ENCODE assay signal across 24 mouse cellular contexts in genomic region chr8:9226767-9227166, GRCm38 (mm10).
DNase-seq lines count a peak whose midpoint lies in the region; ATAC-seq lines count a peak whose summit lies in the region.
"Had no signal": no experiment of that assay in that cellular context is flagged by ENCODE, and none has a peak within 500 bp of the region (broad histone marks: within the 10 kb centered on the region; RNA-seq: fewer than 3 reads in every experiment).

No protein-coding gene starts in this region.

- H3K4me2 ChIP-seq in midbrain, embryonic 16.5 days (ENCODE audit: low read length): no peak overlapping the region
- H3K4me2 ChIP-seq: embryonic facial prominence, embryonic 15.5 days; heart, embryonic 11.5 days; hindbrain, embryonic 14.5 days; intestine, embryonic 15.5 days; limb, embryonic 12.5 days; liver, embryonic 13.5 days; lung, embryonic 14.5 days; stomach, embryonic 15.5 days had no signal

- H3K27ac ChIP-seq in midbrain, embryonic 16.5 days (ENCODE audit: low read length): no peak overlapping the region
- H3K27ac ChIP-seq: embryonic facial prominence, embryonic 15.5 days; hindbrain, embryonic 14.5 days; intestine, embryonic 15.5 days; limb, embryonic 12.5 days; liver, embryonic 13.5 days; stomach, embryonic 15.5 days had no signal

- H3K27me3 ChIP-seq in midbrain, embryonic 16.5 days (ENCODE audit: control insufficient read depth, insufficient read depth, low read depth, low read length): no peaks in the 10 kb centered on the region
- H3K27me3 ChIP-seq: embryonic facial prominence, embryonic 15.5 days; intestine, embryonic 15.5 days; limb, embryonic 12.5 days; liver, embryonic 13.5 days; stomach, embryonic 15.5 days had no signal

- H3K9me3 ChIP-seq in midbrain, embryonic 16.5 days (replicated peaks; ENCODE audit: control insufficient read depth, low read length, poor library complexity, severe bottlenecking): no peaks in the 10 kb centered on the region
- H3K9me3 ChIP-seq: embryonic facial prominence, embryonic 15.5 days; intestine, embryonic 15.5 days; limb, embryonic 12.5 days; liver, embryonic 13.5 days; stomach, embryonic 15.5 days had no signal

- no peak overlapping the region for H3K4me3 ChIP-seq in midbrain, embryonic 16.5 days (ENCODE audit: low read depth, low read length)
- H3K4me3 ChIP-seq: embryonic facial prominence, embryonic 15.5 days; intestine, embryonic 15.5 days; limb, embryonic 12.5 days; liver, embryonic 13.5 days; stomach, embryonic 15.5 days had no signal

- no peak overlapping the region for H3K9ac ChIP-seq in midbrain, embryonic 16.5 days (ENCODE audit: low read depth, low read length)
- H3K9ac ChIP-seq: embryonic facial prominence, embryonic 15.5 days; hindbrain, embryonic 14.5 days; intestine, embryonic 15.5 days; limb, embryonic 12.5 days; liver, embryonic 13.5 days; lung, embryonic 14.5 days; stomach, embryonic 15.5 days had no signal

- peaks cover 5% of the 10 kb centered on the region; the same call in 1 of the 2 replicates for H3K4me1 ChIP-seq in midbrain, embryonic 16.5 days (ENCODE audit: control insufficient read depth, insufficient read depth, low read length)
- H3K4me1 ChIP-seq: intestine, embryonic 15.5 days; limb, embryonic 12.5 days; liver, embryonic 13.5 days; stomach, embryonic 15.5 days had no signal

- ATAC-seq in frontal cortex, adult (ENCODE audit: low TSS enrichment): peak; percentile 89
- no peak for ATAC-seq in midbrain, embryonic 16.5 days
- ATAC-seq: intestine, embryonic 15.5 days had no signal

- WGBS in midbrain, embryonic 16.5 days: 87% methylated on average over 7 of the region's 7 CpGs

- H3K36me3 ChIP-seq in midbrain, embryonic 16.5 days (ENCODE audit: control insufficient read depth, insufficient read depth, low read length): no peaks in the 10 kb centered on the region
- H3K36me3 ChIP-seq: embryonic facial prominence, embryonic 15.5 days; intestine, embryonic 15.5 days; limb, embryonic 12.5 days; liver, embryonic 13.5 days; stomach, embryonic 15.5 days had no signal

- DNase-seq in layer of hippocampus, adult 18-20 months (ENCODE audit: low spot score in 2 of 2): peak; percentile 64 to 80
- peak; percentile 57 to 80 for DNase-seq in left cerebral cortex, adult 18-20 months (ENCODE audit: low spot score in 2 of 2)
- peak; percentile 40 for DNase-seq in right cerebral cortex, postnatal 14 days
- DNase-seq in natural killer cell, adult 2 months (ENCODE audit: low spot score in 2 of 2): no peak
- no peak for DNase-seq in retina, postnatal 1 day
- DNase-seq: adrenal gland, postnatal 36 days; B cell, adult 2 months; cerebellum, adult 18-20 months; cerebellum, postnatal 25 days; embryo, embryonic 11 days; heart, postnatal 14 days; kidney, postnatal 4 days; liver, embryonic 13.5 days; lung, embryonic 14.5 days; lung, postnatal 36 days; thymus, adult 2 months had no signal

Comparison
In these comparisons a context has a peak if more than half of its experiments do, and no peak if none do; other contexts are left out.
1. DNase-seq: peak in layer of hippocampus, adult 18-20 months (2 of 2), left cerebral cortex, adult 18-20 months (2 of 2) and right cerebral cortex, postnatal 14 days (single experiment); none in natural killer cell, adult 2 months (0 of 2) and retina, postnatal 1 day (single experiment).